Mouse (Mus musculus) heart, adult 8-10 months (tissue): ENCODE results near the gene Ldhal6b. TPM values are rescaled to one million over a fixed set of nuclear protein-coding genes. Genes with fewer than 3 reads are reported as not detected.

Experiments
- microRNA-seq: library from miRNA; unstranded; fragments of <30 nt; microRNA quantifications from one replicate; pipeline ENCODE4 v1.2.0, GENCODE M21; 2022
- total RNA-seq, 4 experiments: library from RNA; stranded (reverse); gene quantifications; 2 replicates each; pipeline ENCODE4 v1.2.4; 2022

The Ldhal6b gene
- total RNA-seq, 4 experiments from 2014 or later = 0.19 to 0.41 (median 0.36) TPM

Small RNA genes lying within 50 kb of the gene (microRNA-seq; reads per million reads assigned to microRNA genes)
- gene Gm22475 = not detected

Other genes with a start within 250 kb of the Ldhal6b start
- 100 to 1,000 TPM; 163 to 170 (median 167) TPM for gene Tmem242, start 21.5 kb upstream of the Ldhal6b start, total RNA-seq
- 1 to 10 TPM; 4.4 to 5.6 (median 5.0) TPM for gene Zdhhc14, start 73.8 kb upstream of the Ldhal6b start, total RNA-seq